Mouse (Mus musculus) mesoderm, embryonic 11.5 days (tissue): ENCODE data around the gene Chd1.

Source experiments
- DNase-seq: peaks from one replicate; pipeline ENCODE4 v3.0.0-alpha.2; 2012; ENCODE audit warnings: low read depth, low spot score

Gene Chd1

GRCm38 (mm10) chr17:15808468-15809374 lies 104.0 kb downstream of the Chd1 start:
- DNase-seq = no peak

GRCm38 (mm10) chr17:15809949-15810348 lies 105.2 kb downstream of the Chd1 start:
- no peak for DNase-seq

- no peak for DNase-seq
These were observed 107.5 kb downstream of the Chd1 start for GRCm38 (mm10) chr17:15812136-15812778.

GRCm38 (mm10) chr17:15813658-15814212 lies 109.0 kb downstream of the Chd1 start:
- no peak for DNase-seq

GRCm38 (mm10) chr17:15815312-15816018 lies 110.7 kb downstream of the Chd1 start:
- DNase-seq = no peak

- no peak for DNase-seq
These were observed 111.8 kb downstream of the Chd1 start for GRCm38 (mm10) chr17:15816379-15817095.

- DNase-seq = no peak
These were observed 112.3 kb downstream of the Chd1 start for GRCm38 (mm10) chr17:15817096-15817450.

- DNase-seq = no peak
These were observed 112.9 kb downstream of the Chd1 start for GRCm38 (mm10) chr17:15817634-15818033.

- DNase-seq = no peak
These were observed 113.6 kb downstream of the Chd1 start for GRCm38 (mm10) chr17:15818372-15818771.

GRCm38 (mm10) chr17:15820146-15820545 lies 115.4 kb downstream of the Chd1 start:
- no peak for DNase-seq

GRCm38 (mm10) chr17:15820761-15821160 lies 116.0 kb downstream of the Chd1 start:
- no peak for DNase-seq

- no peak for DNase-seq
These were observed 116.9 kb downstream of the Chd1 start for GRCm38 (mm10) chr17:15821706-15822105.
